Mouse (Mus musculus) kidney, adult 2 months (tissue): ENCODE results near the gene 9430015G10Rik. TPM values are rescaled to one million over a fixed set of nuclear protein-coding genes. Genes with fewer than 3 reads are reported as not detected.
A peak's percentile ranks its signal among the peaks of the same experiment; 100 is the strongest.

Source experiments
- DNase-seq: peaks from one replicate; pipeline ENCODE4 v3.0.0; 2021
- H3K27ac ChIP-seq: fragments of 200-500 bp; 2 replicates; pipeline ENCODE4 v1.5.1; 2012; ENCODE audit warnings: low read depth, low read length, control low read depth, inconsistent platforms; ENCODE audit not compliant: insufficient read depth
- H3K27me3 ChIP-seq: fragments of 200-500 bp; replicated peaks from 2 replicates; pipeline ENCODE4 v1.6.1; 2012; ENCODE audit warnings: mild to moderate bottlenecking, moderate library complexity, low read length, inconsistent platforms; ENCODE audit not compliant: control insufficient read depth, insufficient read depth
- H3K36me3 ChIP-seq: fragments of 200-500 bp; 2 replicates; pipeline ENCODE4 v1.6.1; 2012; ENCODE audit warnings: mild to moderate bottlenecking, moderate library complexity, low read length, inconsistent platforms; ENCODE audit not compliant: control insufficient read depth, insufficient read depth
- H3K4me1 ChIP-seq: fragments of 200-500 bp; 2 replicates; pipeline ENCODE4 v1.6.1; 2011; ENCODE audit warnings: low read length; ENCODE audit not compliant: control insufficient read depth, insufficient read depth
- H3K4me3 ChIP-seq: fragments of 200-500 bp; 2 replicates; pipeline ENCODE4 v1.5.1; 2011; ENCODE audit warnings: mild to moderate bottlenecking, low read depth, low read length, control low read depth; ENCODE audit not compliant: insufficient read depth
- CTCF ChIP-seq: fragments of 200-500 bp; conservative IDR thresholded peaks from 2 replicates; pipeline ENCODE4 v1.5.1; 2011; ENCODE audit warnings: low read depth, mild to moderate bottlenecking, control low read depth, low read length, moderate library complexity, mixed read lengths; ENCODE audit not compliant: insufficient read depth, insufficient read length
- POLR2A ChIP-seq: fragments of 200-500 bp; IDR thresholded peaks from one replicate; pipeline ENCODE4 v1.6.1; 2011; ENCODE audit warnings: low read depth, low read length, control low read depth
- WGBS: fragments of 180-500 bp; shearing (Covaris S2); methylation state at CpG from one replicate; pipeline ENCODE4 v1.1.7; 2018; 5-methylcytosine and 5-hydroxymethylcytosine counted together
- polyA plus RNA-seq: library from polyadenylated mRNA; depleted of rRNA; stranded (reverse); fragments of >200 nt; gene quantifications from 2 replicates; pipeline ENCODE4 v1.2.3, GENCODE M21; 2012

The 9430015G10Rik gene
- polyA plus RNA-seq, 1 experiment: 8.7 TPM

DNA sequence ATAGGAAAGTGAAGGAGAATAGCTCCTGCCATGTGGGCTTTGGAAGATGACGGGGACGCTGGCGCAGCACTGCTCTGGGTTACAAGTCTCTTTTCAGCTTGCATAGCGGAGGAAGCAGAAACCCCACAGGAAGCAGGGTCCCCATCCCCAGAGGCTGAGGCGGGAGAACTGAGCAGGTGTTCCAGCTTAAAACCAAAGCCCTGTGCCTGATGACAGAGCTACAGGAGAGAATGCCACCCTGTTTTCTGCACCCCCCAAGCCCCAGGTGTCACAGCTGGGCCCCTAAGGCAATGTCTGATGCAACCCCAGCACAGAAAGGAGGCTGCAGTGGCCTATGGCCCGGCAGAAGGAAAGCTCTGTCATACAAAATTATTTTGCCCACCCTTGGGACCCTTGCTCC lies 39.5 kb upstream of the 9430015G10Rik start:
- Histone ChIP-seq H3K27me3 (no peaks in the 10 kb centered on the region), H3K36me3 (no peaks in the 10 kb centered on the region), H3K4me1 (peaks cover 6% of the 10 kb centered on the region), H3K27ac (no peak overlapping the region), H3K4me3 (no peak overlapping the region)
- TF ChIP-seq CTCF: no peak
- no peak for TF ChIP-seq POLR2A
- DNase-seq: no peak
- WGBS: 74% methylated on average over 6 of the region's 6 CpGs

DNA sequence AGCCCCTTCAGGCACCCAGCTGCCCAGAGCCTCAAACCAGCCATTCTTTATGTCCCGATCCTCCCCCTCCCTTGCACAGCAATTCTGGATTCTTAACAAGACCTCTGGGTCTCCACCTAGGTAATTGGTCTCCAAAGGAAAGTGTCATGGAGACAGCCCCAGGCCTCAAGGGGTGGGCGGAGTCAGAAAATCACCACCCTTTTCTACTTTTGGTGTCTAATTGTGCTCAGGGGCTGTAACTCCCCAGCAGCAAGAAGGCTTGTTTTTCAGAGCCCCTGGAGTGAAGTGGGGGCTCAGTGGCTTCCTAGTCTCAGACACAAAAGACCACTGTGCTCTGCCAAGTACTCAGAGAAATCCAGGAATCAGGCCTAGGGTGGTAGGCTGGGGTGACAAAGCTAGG lies 39.1 kb upstream of the 9430015G10Rik start:
- no peak for TF ChIP-seq CTCF
- TF ChIP-seq POLR2A: no peak
- WGBS: 74% methylated on average over 2 of the region's 2 CpGs
- Histone ChIP-seq H3K27ac (no peak overlapping the region), H3K36me3 (no peaks in the 10 kb centered on the region), H3K4me3 (no peak overlapping the region), H3K27me3 (no peaks in the 10 kb centered on the region), H3K4me1 (peaks cover 3% of the 10 kb centered on the region; the same call in 1 of the 2 replicates)
- DNase-seq: no peak

DNA sequence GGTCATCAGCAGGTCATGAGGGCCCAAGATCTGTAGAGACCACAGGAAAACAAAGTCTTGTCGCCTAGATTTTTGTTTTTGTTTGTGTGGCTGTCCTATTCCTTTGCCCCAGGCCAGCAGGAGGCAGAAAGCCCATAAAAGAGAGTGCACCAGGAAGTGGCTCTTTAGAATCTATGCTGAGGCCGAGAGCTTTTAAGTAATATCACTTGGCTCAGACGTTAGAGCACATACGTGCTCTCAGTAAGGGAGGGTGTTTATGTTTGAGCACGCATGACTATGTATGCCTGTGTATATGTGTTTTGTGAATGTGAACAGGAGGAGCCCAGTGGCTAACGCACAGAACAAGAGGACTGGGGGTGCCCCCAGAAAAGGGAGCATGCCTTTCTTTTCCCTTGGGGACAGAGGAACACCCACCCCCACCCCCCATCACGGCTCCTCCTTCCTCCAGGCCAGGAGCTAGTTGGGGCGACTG lies 32.8 kb upstream of the 9430015G10Rik start:
- Histone ChIP-seq H3K4me1 (peaks cover 30% of the 10 kb centered on the region), H3K27ac (peak overlapping the region; percentile 78), H3K27me3 (no peaks in the 10 kb centered on the region), H3K36me3 (no peaks in the 10 kb centered on the region), H3K4me3 (no peak overlapping the region)
- TF ChIP-seq CTCF (0 out of 2 replicates have a peak, but pooled peaks have one; percentile 15), POLR2A (no peak)
- WGBS: 21% methylated on average over 8 of the region's 8 CpGs
- no peak for DNase-seq

DNA sequence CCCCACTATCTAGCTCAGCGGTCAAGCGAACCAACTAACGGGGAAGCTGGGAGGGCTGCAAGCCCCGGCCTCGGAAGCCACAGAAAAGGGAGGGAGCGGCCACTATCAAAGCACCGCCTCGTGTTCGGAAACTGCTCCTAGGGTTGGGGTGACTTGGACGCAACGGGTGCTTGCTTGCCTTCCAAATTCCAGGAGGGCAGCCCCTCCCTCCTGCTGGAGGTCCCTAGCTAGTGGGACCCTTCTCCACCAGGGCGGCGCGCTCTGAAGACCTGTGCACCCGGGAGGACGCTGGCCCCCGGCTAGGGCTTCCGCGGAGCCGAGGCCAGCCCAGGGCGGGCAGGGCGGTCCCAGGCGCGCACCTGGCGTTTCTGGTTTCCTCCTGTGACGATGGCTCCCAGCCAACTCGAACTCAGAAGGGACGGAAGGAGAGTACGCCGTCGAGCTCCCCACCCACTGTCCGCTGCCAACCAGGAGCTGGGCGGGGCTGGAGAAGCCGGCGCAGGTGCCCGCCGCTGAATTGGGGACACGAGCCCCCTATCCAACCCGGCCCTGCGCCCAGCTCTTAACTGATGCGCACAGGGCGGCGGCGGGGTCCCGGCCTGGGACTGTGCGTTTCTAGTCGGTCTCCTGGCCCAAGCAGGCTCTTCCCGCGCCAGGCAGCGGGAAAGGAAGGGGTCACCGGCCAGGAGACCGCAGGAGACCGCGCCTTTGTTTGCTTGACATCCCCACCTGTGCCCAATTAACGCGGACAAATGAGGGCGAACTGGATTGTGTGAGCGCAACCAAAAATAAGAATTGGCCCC lies 32.1 kb upstream of the 9430015G10Rik start:
- Histone ChIP-seq H3K4me3 (peak overlapping the region; percentile 51), H3K27ac (peak overlapping the region; percentile 78), H3K36me3 (no peaks in the 10 kb centered on the region), H3K27me3 (no peaks in the 10 kb centered on the region), H3K4me1 (peaks cover 30% of the 10 kb centered on the region)
- 2% methylated on average over 58 of the region's 58 CpGs for WGBS
- TF ChIP-seq POLR2A (no peak), CTCF (0 out of 2 replicates have a peak, but pooled peaks have one; percentile 18)
- peak; percentile 89 for DNase-seq

DNA sequence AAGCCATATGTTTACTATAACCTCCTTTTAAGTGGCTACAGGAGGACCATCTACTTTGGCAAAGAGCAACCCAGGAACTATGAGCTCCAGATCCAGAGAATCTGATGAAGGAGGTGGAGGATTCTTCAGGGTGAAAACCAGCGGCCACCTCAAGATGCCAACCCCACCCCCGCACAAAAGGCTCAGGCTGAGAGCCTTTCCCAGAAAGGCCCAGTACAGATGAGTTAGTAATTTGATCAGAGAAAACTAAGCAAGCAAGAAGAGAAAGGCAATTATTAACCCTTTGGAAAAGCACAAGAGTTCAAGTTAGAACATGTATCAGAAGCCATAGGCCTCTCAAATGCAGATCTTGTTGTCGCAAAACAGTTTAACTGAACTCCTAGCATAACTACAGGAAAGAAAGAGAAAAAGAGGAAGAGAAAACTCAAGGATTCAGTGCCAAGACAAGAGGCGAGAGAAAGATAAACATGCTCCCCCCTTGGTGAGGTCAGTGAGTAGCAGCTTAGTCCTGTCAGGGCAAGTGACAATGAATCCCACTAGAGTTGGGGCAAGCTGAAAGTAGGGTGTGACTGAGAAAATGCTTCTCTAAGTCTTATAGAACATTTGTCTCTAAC lies 27.1 kb upstream of the 9430015G10Rik start:
- H3K27ac ChIP-seq: peak overlapping the region; percentile 95
- WGBS: 30% methylated on average over 4 of the region's 4 CpGs
- peak overlapping the region; percentile 37 for H3K4me3 ChIP-seq
- peak; percentile 86 for DNase-seq
- H3K4me1 ChIP-seq: peaks cover 33% of the 10 kb centered on the region
- TF ChIP-seq POLR2A (no peak), CTCF (no peak)
- no peaks in the 10 kb centered on the region for H3K36me3 ChIP-seq
- H3K27me3 ChIP-seq: no peaks in the 10 kb centered on the region

DNA sequence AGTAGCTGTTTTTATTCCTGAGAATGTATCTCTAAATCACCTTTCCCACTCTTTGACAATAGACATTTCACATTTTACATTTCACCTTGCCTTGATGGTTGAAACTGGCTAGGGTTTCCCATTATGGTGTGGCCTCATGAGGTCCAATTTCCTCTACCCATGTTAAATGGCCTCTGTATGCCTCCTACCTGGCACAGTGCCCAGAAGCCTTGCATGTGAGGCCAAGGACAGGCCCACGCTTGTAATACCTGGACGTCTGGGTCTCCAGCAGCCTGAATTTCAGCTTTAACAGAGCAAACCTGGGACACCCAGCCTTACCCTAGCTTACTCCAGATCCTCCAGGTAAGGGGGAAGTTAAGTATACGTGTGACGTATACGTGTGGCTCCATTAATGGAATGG lies 26.4 kb upstream of the 9430015G10Rik start:
- no peaks in the 10 kb centered on the region for H3K36me3 ChIP-seq
- peak overlapping the region; percentile 96 for H3K27ac ChIP-seq
- no peak for TF ChIP-seq POLR2A
- no peak for TF ChIP-seq CTCF
- WGBS: 27% methylated on average over 5 of the region's 5 CpGs
- peak; percentile 95 for DNase-seq
- H3K4me3 ChIP-seq: peak overlapping the region; percentile 65
- no peaks in the 10 kb centered on the region for H3K27me3 ChIP-seq
- H3K4me1 ChIP-seq: peaks cover 30% of the 10 kb centered on the region
